Comparison of ENCODE assay signal across 28 mouse cellular contexts in genomic region chr10:116964571-116964970, GRCm38 (mm10). TPM values are rescaled to one million over a fixed set of nuclear protein-coding genes. Genes with fewer than 3 reads are reported as not detected.
DNase-seq lines count a peak whose midpoint lies in the region; ATAC-seq and TF ChIP-seq lines count a peak whose summit lies in the region.
"Had no signal": no experiment of that assay in that cellular context is flagged by ENCODE, and none has a peak within 500 bp of the region (broad histone marks: within the 10 kb centered on the region; RNA-seq: fewer than 3 reads in every experiment).

No protein-coding gene starts in this region.

- DNase-seq in kidney, adult 2 months = peak; percentile 70
- peak; percentile 43 to 54 for DNase-seq in kidney, postnatal 36 days
- DNase-seq in kidney, adult 11 months = no peak
- no peak for DNase-seq in lung, postnatal 36 days
- no peak for DNase-seq in limb, embryonic 10.5 days (ENCODE audit: low spot score)
- DNase-seq in adipocyte (ENCODE audit: low spot score) = no peak
- DNase-seq: adrenal gland, adult 8-10 months; adrenal gland, postnatal 25 days; cerebellum, adult 11-12 months; cerebellum, adult 8-10 months; cerebellum, postnatal 10 days; cerebellum, postnatal 36 days; gastrocnemius, postnatal 25 days had no signal

- no peaks in the 10 kb centered on the region for H3K36me3 ChIP-seq in kidney, adult 2 months (ENCODE audit: control insufficient read depth, insufficient read depth, low read length)
- no peaks in the 10 kb centered on the region for H3K36me3 ChIP-seq in kidney, embryonic 14.5 days (ENCODE audit: control insufficient read depth, insufficient read depth, low read length)
- H3K36me3 ChIP-seq in lung, embryonic 15.5 days = no peaks in the 10 kb centered on the region
- H3K36me3 ChIP-seq in limb, embryonic 10.5 days = no peaks in the 10 kb centered on the region
- H3K36me3 ChIP-seq: embryonic facial prominence, embryonic 10.5 days; embryonic facial prominence, embryonic 13.5 days; forebrain, embryonic 12.5 days; forebrain, embryonic 15.5 days; heart, embryonic 13.5 days; hindbrain, embryonic 12.5 days had no signal

- no peak for TF ChIP-seq POLR2A in kidney, adult 2 months (IDR thresholded peaks at IDR 0.05; ENCODE audit: low read depth, low read length)

- ATAC-seq in kidney, embryonic 14.5 days (ENCODE audit: low FRiP score, low TSS enrichment) = no peak
- no peak for ATAC-seq in lung, embryonic 15.5 days (ENCODE audit: borderline replicate concordance, extremely low read depth, low FRiP score, low TSS enrichment)
- ATAC-seq: CD4-positive, CD25-positive, alpha-beta regulatory T cell, adult 4 months; forebrain, embryonic 15.5 days had no signal

- peaks cover 19% of the 10 kb centered on the region for H3K4me1 ChIP-seq in kidney, adult 2 months (ENCODE audit: control insufficient read depth, insufficient read depth, low read length)
- H3K4me1 ChIP-seq in kidney, embryonic 14.5 days (ENCODE audit: control insufficient read depth, insufficient read depth, low read length) = no peaks in the 10 kb centered on the region
- peaks cover 6% of the 10 kb centered on the region for H3K4me1 ChIP-seq in lung, embryonic 15.5 days
- peaks cover 25% of the 10 kb centered on the region for H3K4me1 ChIP-seq in limb, embryonic 10.5 days
- H3K4me1 ChIP-seq: forebrain, embryonic 12.5 days; forebrain, embryonic 15.5 days; hindbrain, embryonic 12.5 days had no signal

- no peaks in the 10 kb centered on the region for H3K27me3 ChIP-seq in kidney, adult 2 months (replicated peaks; ENCODE audit: control insufficient read depth, insufficient read depth, low read length)
- H3K27me3 ChIP-seq in kidney, embryonic 14.5 days (ENCODE audit: control insufficient read depth, insufficient read depth, low read length) = no peaks in the 10 kb centered on the region
- H3K27me3 ChIP-seq in lung, embryonic 15.5 days = no peaks in the 10 kb centered on the region
- no peaks in the 10 kb centered on the region for H3K27me3 ChIP-seq in limb, embryonic 10.5 days (ENCODE audit: low read depth, poor library complexity, severe bottlenecking)
- H3K27me3 ChIP-seq: embryonic facial prominence, embryonic 13.5 days; forebrain, embryonic 12.5 days; forebrain, embryonic 15.5 days; heart, embryonic 13.5 days; hindbrain, embryonic 12.5 days had no signal

- no peak for TF ChIP-seq CTCF in kidney, adult 2 months (conservative IDR thresholded peaks at IDR 0.05; ENCODE audit: insufficient read depth, insufficient read length, low read depth, low read length)

- H3K9me3 ChIP-seq in kidney, embryonic 14.5 days (ENCODE audit: control insufficient read depth, low read length) = no peaks in the 10 kb centered on the region
- no peaks in the 10 kb centered on the region for H3K9me3 ChIP-seq in lung, embryonic 15.5 days
- no peaks in the 10 kb centered on the region for H3K9me3 ChIP-seq in limb, embryonic 10.5 days (replicated peaks)
- H3K9me3 ChIP-seq: embryonic facial prominence, embryonic 10.5 days; embryonic facial prominence, embryonic 13.5 days; forebrain, embryonic 12.5 days; forebrain, embryonic 15.5 days; heart, embryonic 13.5 days; hindbrain, embryonic 12.5 days had no signal

- WGBS in kidney, adult 2 months = 52% methylated on average over 4 of the region's 4 CpGs
- WGBS in kidney, embryonic 14.5 days = 85% methylated on average over 4 of the region's 4 CpGs
- 61% methylated on average over 4 of the region's 4 CpGs for WGBS in lung, embryonic 15.5 days
- 78% methylated on average over 4 of the region's 4 CpGs for WGBS in limb, embryonic 10.5 days

- no peak overlapping the region for H3K9ac ChIP-seq in kidney, embryonic 14.5 days (ENCODE audit: low read depth, low read length)
- H3K9ac ChIP-seq in lung, embryonic 15.5 days = no peak overlapping the region
- H3K9ac ChIP-seq: embryonic facial prominence, embryonic 13.5 days; forebrain, embryonic 12.5 days; forebrain, embryonic 15.5 days; heart, embryonic 13.5 days; hindbrain, embryonic 12.5 days had no signal

- no peak overlapping the region for H3K4me2 ChIP-seq in kidney, embryonic 14.5 days (replicated peaks; ENCODE audit: low read depth, low read length)
- no peak overlapping the region for H3K4me2 ChIP-seq in lung, embryonic 15.5 days
- H3K4me2 ChIP-seq: embryonic facial prominence, embryonic 13.5 days; forebrain, embryonic 12.5 days; forebrain, embryonic 15.5 days; heart, embryonic 13.5 days; hindbrain, embryonic 12.5 days had no signal

- peak overlapping the region; percentile 98 for H3K27ac ChIP-seq in kidney, adult 2 months (ENCODE audit: insufficient read depth, low read depth, low read length)
- no peak overlapping the region for H3K27ac ChIP-seq in kidney, embryonic 14.5 days (ENCODE audit: low read depth, low read length)
- H3K27ac ChIP-seq in lung, embryonic 15.5 days = peak overlapping the region; percentile 73
- H3K27ac ChIP-seq in limb, embryonic 10.5 days = 0 out of 2 replicates have a peak overlapping the region, but pooled peaks have one; percentile 14
- H3K27ac ChIP-seq: embryonic facial prominence, embryonic 10.5 days; forebrain, embryonic 12.5 days; forebrain, embryonic 15.5 days; hindbrain, embryonic 12.5 days had no signal

- H3K4me3 ChIP-seq in kidney, adult 2 months (ENCODE audit: insufficient read depth, low read depth, low read length) = peak overlapping the region; percentile 59
- no peak overlapping the region for H3K4me3 ChIP-seq in kidney, embryonic 14.5 days (ENCODE audit: low read length)
- no peak overlapping the region for H3K4me3 ChIP-seq in lung, embryonic 15.5 days
- H3K4me3 ChIP-seq in limb, embryonic 10.5 days = no peak overlapping the region
- H3K4me3 ChIP-seq: embryonic facial prominence, embryonic 10.5 days; embryonic facial prominence, embryonic 13.5 days; erythroblast, embryonic 14.5 days; forebrain, embryonic 12.5 days; forebrain, embryonic 15.5 days; heart, embryonic 13.5 days; hindbrain, embryonic 12.5 days had no signal

RNA-seq across cellular contexts. Expression of gene Gm10271, which starts 7.8 kb away (rescaled TPM):
- not detected in 2 replicates for polyA plus RNA-seq in kidney, adult 2 months (2012; rRNA removed)
- polyA plus RNA-seq in kidney, embryonic 14.5 days (2014; fragmentation: Nextera tagmentation; extraction: Ambion mirVana) = not detected in 2 replicates
- not detected in 2 replicates for polyA plus RNA-seq in lung, embryonic 15.5 days (2015; fragmentation: Nextera tagmentation; extraction: Ambion mirVana)
- not detected in 2 replicates for polyA plus RNA-seq in limb, embryonic 10.5 days (2016; fragmentation: Nextera tagmentation; extraction: Ambion mirVana)
- polyA plus RNA-seq: brain, embryonic 14.5 days; C2C12; CD4-positive, CD25-positive, alpha-beta regulatory T cell, adult 4 months; cortical plate, adult 2 months; embryonic facial prominence, embryonic 10.5 days; embryonic facial prominence, embryonic 13.5 days; erythroblast, embryonic 14.5 days; forebrain, embryonic 12.5 days; forebrain, embryonic 15.5 days; gonadal fat pad, adult 2 months; heart, embryonic 13.5 days; heart, embryonic 16.5 days; hindbrain, embryonic 12.5 days had no signal

RNA-seq across cellular contexts. Expression of gene Rab3ip, which starts 14.0 kb away (rescaled TPM):
- 641 and 892 TPM in 2 replicates for polyA plus RNA-seq in kidney, adult 2 months (2012; rRNA removed)
- 71.4 and 102 TPM in 2 replicates for polyA plus RNA-seq in kidney, embryonic 14.5 days (2014; fragmentation: Nextera tagmentation; extraction: Ambion mirVana)
- 31.1 and 32.3 TPM in 2 replicates for polyA plus RNA-seq in lung, embryonic 15.5 days (2015; fragmentation: Nextera tagmentation; extraction: Ambion mirVana)
- polyA plus RNA-seq in limb, embryonic 10.5 days (2016; fragmentation: Nextera tagmentation; extraction: Ambion mirVana) = 36.7 and 40.0 TPM in 2 replicates

RNA-seq across cellular contexts. Expression of gene Best3, which starts 21.5 kb away (rescaled TPM):
- polyA plus RNA-seq in kidney, adult 2 months (2012; rRNA removed) = 0.97 and 1.1 TPM in 2 replicates
- polyA plus RNA-seq in kidney, embryonic 14.5 days (2014; fragmentation: Nextera tagmentation; extraction: Ambion mirVana) = not detected in 2 replicates
- 0.14 and 0.28 TPM in 2 replicates for polyA plus RNA-seq in lung, embryonic 15.5 days (2015; fragmentation: Nextera tagmentation; extraction: Ambion mirVana)
- 0.05 TPM in 1 of 2 replicates, not detected in the other for polyA plus RNA-seq in limb, embryonic 10.5 days (2016; fragmentation: Nextera tagmentation; extraction: Ambion mirVana)
- polyA plus RNA-seq: CD4-positive, CD25-positive, alpha-beta regulatory T cell, adult 4 months; erythroblast, embryonic 14.5 days had no signal

Comparison
In these comparisons a context has a peak if more than half of its experiments do, and no peak if none do; other contexts are left out.
1. DNase-seq: peak in kidney, adult 2 months (single experiment) and kidney, postnatal 36 days (2 of 2); none in kidney, adult 11 months (single experiment), lung, postnatal 36 days (single experiment), limb, embryonic 10.5 days (single experiment) and adipocyte (single experiment).